Mouse (Mus musculus) CD4-positive, CD25-positive, alpha-beta regulatory T cell, adult 2 months (primary cell): ENCODE measurements around the gene Nepro.
A peak's percentile ranks its signal among the peaks of the same experiment; 100 is the strongest.

ENCODE experiments used
- DNase-seq: peaks from one replicate; pipeline ENCODE4 v3.0.0-alpha.2; 2012; ENCODE audit warnings: low read depth, low spot score

Nepro gene

GRCm38 (mm10) chr16:44702272-44702671 lies 21.8 kb upstream of the Nepro start:
- no peak for DNase-seq

- DNase-seq = no peak
Observed at GRCm38 (mm10) chr16:44703458-44703857, 20.6 kb upstream of the Nepro start.

GRCm38 (mm10) chr16:44716305-44717140 lies 7.6 kb upstream of the Nepro start:
- peak; percentile 64 for DNase-seq

GRCm38 (mm10) chr16:44717141-44717634 lies 6.9 kb upstream of the Nepro start:
- DNase-seq = no peak

GRCm38 (mm10) chr16:44717838-44718237 lies 6.3 kb upstream of the Nepro start:
- no peak for DNase-seq

GRCm38 (mm10) chr16:44719349-44719748 lies 4.8 kb upstream of the Nepro start:
- no peak for DNase-seq

GRCm38 (mm10) chr16:44720518-44720917 lies 3.6 kb upstream of the Nepro start:
- DNase-seq = peak; percentile 51

GRCm38 (mm10) chr16:44722666-44723065 lies 1.4 kb upstream of the Nepro start:
- no peak for DNase-seq

GRCm38 (mm10) chr16:44724847-44725246 lies 746 bp downstream of the Nepro start:
- no peak for DNase-seq

GRCm38 (mm10) chr16:44725286-44726223 lies 1.5 kb downstream of the Nepro start:
- DNase-seq = peak; percentile 89

- no peak for DNase-seq
Observed at GRCm38 (mm10) chr16:44727525-44727924, 3.4 kb downstream of the Nepro start.

GRCm38 (mm10) chr16:44734059-44734458 lies 10.0 kb downstream of the Nepro start:
- peak; percentile 75 for DNase-seq

- peak; percentile 71 for DNase-seq
Observed at GRCm38 (mm10) chr16:44735676-44736075, 11.6 kb downstream of the Nepro start.

- no peak for DNase-seq
Observed at GRCm38 (mm10) chr16:44736118-44736517, 12.0 kb downstream of the Nepro start.

GRCm38 (mm10) chr16:44742753-44743152 lies 18.7 kb downstream of the Nepro start:
- no peak for DNase-seq

- DNase-seq = no peak
Observed at GRCm38 (mm10) chr16:44745471-44745865, 21.4 kb downstream of the Nepro start.

- DNase-seq = peak; percentile 90
Observed at GRCm38 (mm10) chr16:44745866-44746562, 21.9 kb downstream of the Nepro start, which contains the start of gene Gtpbp8. TSS of gene Gtpbp8 (minus strand) at chr16:44746363.

- peak; percentile 41 for DNase-seq
Observed at GRCm38 (mm10) chr16:44748007-44748406, 23.9 kb downstream of the Nepro start.

GRCm38 (mm10) chr16:44757700-44758099 lies 33.6 kb downstream of the Nepro start:
- no peak for DNase-seq

GRCm38 (mm10) chr16:44761811-44762210 lies 37.7 kb downstream of the Nepro start:
- peak; percentile 69 for DNase-seq

GRCm38 (mm10) chr16:44765555-44766319 lies 41.6 kb downstream of the Nepro start, which contains the start of gene Cd200r1:
TSS of gene Cd200r1 (plus strand) at chr16:44765736.
- DNase-seq = peak; percentile 72
